Mouse (Mus musculus) testis, adult 2 months (tissue): Measurements from ENCODE around the gene Rab11fip4.

Source experiments
- CTCF ChIP-seq: fragments of 200-500 bp; IDR thresholded peaks from 2 replicates; pipeline ENCODE4 v1.5.1; 2012; ENCODE audit warnings: low read depth, mild to moderate bottlenecking, inconsistent platforms, low read length, moderate library complexity; ENCODE audit not compliant: control insufficient read depth, insufficient read depth, insufficient replicate concordance
- POLR2A ChIP-seq: fragments of 200-500 bp; IDR thresholded peaks from 2 replicates; pipeline ENCODE4 v1.6.1; 2012; ENCODE audit warnings: low read depth, mild to moderate bottlenecking, inconsistent platforms, low read length, moderate library complexity; ENCODE audit not compliant: control insufficient read depth

- TF ChIP-seq CTCF (no peak), POLR2A (no peak)
These were observed 9.8 kb upstream of the Rab11fip4 start for GRCm38 (mm10) chr11:79581257-79581656.
